Mouse (Mus musculus): Measurements from ENCODE around the gene Sbds. TPM values are rescaled to one million over a fixed set of nuclear protein-coding genes. Genes with fewer than 3 reads are reported as not detected.

Sbds gene
- polyA plus RNA-seq, 1 experiment from 2014 or later, result 69.5 TPM

GRCm38 (mm10) chr5:130247823-130248222 is 7.5 kb downstream of the Sbds start:
- Histone ChIP-seq H3K9me3 (no peaks in the 10 kb centered on the region), H3K36me3 (replicated peaks) (peaks cover 100% of the 10 kb centered on the region), H3K4me3 (no peak overlapping the region), H3K27ac (no peak overlapping the region), H3K27me3 (ENCODE audit: poor library complexity, severe bottlenecking) (no peaks in the 10 kb centered on the region), H3K4me1 (no peaks in the 10 kb centered on the region)
- 91% methylated on average over 5 of the region's 5 CpGs for WGBS
- DNase-seq (ENCODE audit: extremely low spot score, low spot score), result no peak

- H3K27me3 ChIP-seq (ENCODE audit: poor library complexity, severe bottlenecking), result no peaks in the 10 kb centered on the region
- H3K4me3 ChIP-seq, result no peak overlapping the region
- no peak overlapping the region for H3K27ac ChIP-seq
- DNase-seq (ENCODE audit: extremely low spot score, low spot score), result no peak
- peaks cover 100% of the 10 kb centered on the region for H3K36me3 ChIP-seq (replicated peaks)
- no peaks in the 10 kb centered on the region for H3K9me3 ChIP-seq
- WGBS, result 94% methylated on average over 12 of the region's 12 CpGs
- no peaks in the 10 kb centered on the region for H3K4me1 ChIP-seq
Measured at GRCm38 (mm10) chr5:130241426-130241825, 13.9 kb downstream of the Sbds start.

- H3K27ac ChIP-seq, result no peak overlapping the region
- no peaks in the 10 kb centered on the region for H3K9me3 ChIP-seq
- H3K4me3 ChIP-seq, result no peak overlapping the region
- 96% methylated on average over 2 of the region's 2 CpGs for WGBS
- no peaks in the 10 kb centered on the region for H3K27me3 ChIP-seq (ENCODE audit: poor library complexity, severe bottlenecking)
- peaks cover 100% of the 10 kb centered on the region for H3K36me3 ChIP-seq (replicated peaks)
- no peaks in the 10 kb centered on the region for H3K4me1 ChIP-seq
- DNase-seq (ENCODE audit: extremely low spot score, low spot score), result no peak
Measured at GRCm38 (mm10) chr5:130239856-130240255, 15.5 kb downstream of the Sbds start.

GRCm38 (mm10) chr5:130239236-130239635 is 16.1 kb downstream of the Sbds start:
- Histone ChIP-seq H3K9me3 (no peaks in the 10 kb centered on the region), H3K27me3 (ENCODE audit: poor library complexity, severe bottlenecking) (no peaks in the 10 kb centered on the region), H3K4me1 (no peaks in the 10 kb centered on the region), H3K27ac (no peak overlapping the region), H3K36me3 (replicated peaks) (peaks cover 100% of the 10 kb centered on the region), H3K4me3 (no peak overlapping the region)
- no peak for DNase-seq (ENCODE audit: extremely low spot score, low spot score)
- 87% methylated on average over 7 of the region's 7 CpGs for WGBS

GRCm38 (mm10) chr5:130236302-130236701 is 19.0 kb downstream of the Sbds start:
- Histone ChIP-seq H3K36me3 (replicated peaks) (peaks cover 100% of the 10 kb centered on the region), H3K9me3 (no peaks in the 10 kb centered on the region), H3K4me1 (no peaks in the 10 kb centered on the region), H3K27ac (no peak overlapping the region), H3K4me3 (no peak overlapping the region), H3K27me3 (ENCODE audit: poor library complexity, severe bottlenecking) (no peaks in the 10 kb centered on the region)
- WGBS, result 96% methylated on average over 8 of the region's 8 CpGs
- DNase-seq (ENCODE audit: extremely low spot score, low spot score), result no peak

GRCm38 (mm10) chr5:130228120-130228519 is 27.2 kb downstream of the Sbds start:
- no peak for DNase-seq (ENCODE audit: extremely low spot score, low spot score)
- Histone ChIP-seq H3K4me3 (no peak overlapping the region), H3K4me1 (peaks cover 11% of the 10 kb centered on the region), H3K27ac (no peak overlapping the region), H3K9me3 (no peaks in the 10 kb centered on the region), H3K27me3 (ENCODE audit: poor library complexity, severe bottlenecking) (no peaks in the 10 kb centered on the region), H3K36me3 (replicated peaks) (peaks cover 62% of the 10 kb centered on the region)
- 94% methylated on average over 4 of the region's 4 CpGs for WGBS

GRCm38 (mm10) chr5:130226790-130227189 is 28.5 kb downstream of the Sbds start:
- H3K9me3 ChIP-seq, result no peaks in the 10 kb centered on the region
- 96% methylated on average over 3 of the region's 3 CpGs for WGBS
- peaks cover 49% of the 10 kb centered on the region for H3K36me3 ChIP-seq (replicated peaks)
- DNase-seq (ENCODE audit: extremely low spot score, low spot score), result no peak
- no peak overlapping the region for H3K4me3 ChIP-seq
- no peak overlapping the region for H3K27ac ChIP-seq
- no peaks in the 10 kb centered on the region for H3K27me3 ChIP-seq (ENCODE audit: poor library complexity, severe bottlenecking)
- H3K4me1 ChIP-seq, result peaks cover 16% of the 10 kb centered on the region

- Histone ChIP-seq H3K4me3 (peak overlapping the region; percentile 73), H3K4me1 (peaks cover 24% of the 10 kb centered on the region), H3K27me3 (ENCODE audit: poor library complexity, severe bottlenecking) (no peaks in the 10 kb centered on the region), H3K27ac (peak overlapping the region; percentile 91), H3K9me3 (peaks cover 9% of the 10 kb centered on the region; the same call in 1 of the 2 replicates), H3K36me3 (replicated peaks) (peaks cover 13% of the 10 kb centered on the region)
- under 1% methylated on average over 88 of the region's 88 CpGs for WGBS
- peak; percentile 87 for DNase-seq (ENCODE audit: extremely low spot score, low spot score)
Measured at GRCm38 (mm10) chr5:130222146-130223004, 33.0 kb downstream of the Sbds start.

- H3K27me3 ChIP-seq (ENCODE audit: poor library complexity, severe bottlenecking), result no peaks in the 10 kb centered on the region
- H3K4me3 ChIP-seq, result peak overlapping the region; percentile 73
- no peak for DNase-seq (ENCODE audit: extremely low spot score, low spot score)
- peak overlapping the region; percentile 91 for H3K27ac ChIP-seq
- peaks cover 13% of the 10 kb centered on the region for H3K36me3 ChIP-seq (replicated peaks)
- whole genome bisulfite sequencing, result 1% methylated on average over 10 of the region's 10 CpGs
- H3K4me1 ChIP-seq, result peaks cover 24% of the 10 kb centered on the region
- peaks cover 9% of the 10 kb centered on the region; the same call in 1 of the 2 replicates for H3K9me3 ChIP-seq
Measured at GRCm38 (mm10) chr5:130221760-130222145, 33.6 kb downstream of the Sbds start.

GRCm38 (mm10) chr5:130221316-130221715 is 34.0 kb downstream of the Sbds start:
- H3K4me3 ChIP-seq, result peak overlapping the region; percentile 73
- peaks cover 13% of the 10 kb centered on the region for H3K36me3 ChIP-seq (replicated peaks)
- H3K4me1 ChIP-seq, result peaks cover 24% of the 10 kb centered on the region
- H3K9me3 ChIP-seq, result peaks cover 9% of the 10 kb centered on the region; the same call in 1 of the 2 replicates
- WGBS, result 60% methylated on average over 2 of the region's 2 CpGs
- peak overlapping the region; percentile 91 for H3K27ac ChIP-seq
- H3K27me3 ChIP-seq (ENCODE audit: poor library complexity, severe bottlenecking), result no peaks in the 10 kb centered on the region
- DNase-seq (ENCODE audit: extremely low spot score, low spot score), result no peak

GRCm38 (mm10) chr5:130218336-130218735 is 37.0 kb downstream of the Sbds start:
- Histone ChIP-seq H3K9me3 (peaks cover 9% of the 10 kb centered on the region; the same call in 1 of the 2 replicates), H3K4me3 (no peak overlapping the region), H3K27me3 (ENCODE audit: poor library complexity, severe bottlenecking) (no peaks in the 10 kb centered on the region), H3K36me3 (replicated peaks) (peaks cover 9% of the 10 kb centered on the region), H3K27ac (no peak overlapping the region), H3K4me1 (peaks cover 16% of the 10 kb centered on the region)
- DNase-seq (ENCODE audit: extremely low spot score, low spot score), result no peak
- 90% methylated on average over 5 of the region's 5 CpGs for WGBS

- Histone ChIP-seq H3K36me3 (replicated peaks) (peaks cover 19% of the 10 kb centered on the region), H3K9me3 (peaks cover 9% of the 10 kb centered on the region; the same call in 1 of the 2 replicates), H3K27me3 (ENCODE audit: poor library complexity, severe bottlenecking) (no peaks in the 10 kb centered on the region), H3K4me3 (no peak overlapping the region), H3K4me1 (peaks cover 9% of the 10 kb centered on the region), H3K27ac (no peak overlapping the region)
- no peak for DNase-seq (ENCODE audit: extremely low spot score, low spot score)
- WGBS, result 90% methylated on average over 4 of the region's 4 CpGs
Measured at GRCm38 (mm10) chr5:130217406-130217805, 37.9 kb downstream of the Sbds start.

- no peaks in the 10 kb centered on the region for H3K27me3 ChIP-seq (ENCODE audit: poor library complexity, severe bottlenecking)
- no peak for DNase-seq (ENCODE audit: extremely low spot score, low spot score)
- H3K27ac ChIP-seq, result no peak within 1 kb of the TSS
- H3K36me3 ChIP-seq (replicated peaks), result peaks cover 25% of the 10 kb centered on the region
- peaks cover 8% of the 10 kb centered on the region for H3K4me1 ChIP-seq
- 82% methylated on average over 7 of the region's 7 CpGs for WGBS
- peaks cover 9% of the 10 kb centered on the region; the same call in 1 of the 2 replicates for H3K9me3 ChIP-seq
- H3K4me3 ChIP-seq, result no peak within 1 kb of the TSS
Measured at GRCm38 (mm10) chr5:130216781-130217180, 38.5 kb downstream of the Sbds start, which contains the start of gene Tmem248. Tmem248 (plus strand) TSS chr5:130217081.
